Mouse (Mus musculus): Measurements from ENCODE around the gene Pelo.

GRCm38 (mm10) chr13:115098227-115098626 is 8.2 kb upstream of the Pelo start:
- TF ChIP-seq CTCF (IDR thresholded peaks at IDR 0.05; ENCODE audit: control insufficient read depth, insufficient read depth, insufficient read length) (no peak), MAX (IDR thresholded peaks at IDR 0.05) (no peak), MYOG (IDR thresholded peaks at IDR 0.05; ENCODE audit: control insufficient read depth, extremely low read depth, insufficient read length) (no peak), CEBPB (IDR thresholded peaks at IDR 0.05; ENCODE audit: low read depth) (no peak), USF1 (IDR thresholded peaks at IDR 0.05; ENCODE audit: low read depth) (no peak), FOSL1 (IDR thresholded peaks at IDR 0.05; ENCODE audit: insufficient read depth, low read length, poor library complexity, severe bottlenecking) (no peak), MYOD1 (IDR thresholded peaks at IDR 0.05; ENCODE audit: control insufficient read depth, insufficient read length, low read depth) (no peak)
